Mouse (Mus musculus) neural tube, embryonic 10.5 days (tissue): ENCODE data around the gene Ablim1.

Experiments used
- DNase-seq: peaks from one replicate; pipeline ENCODE4 v3.0.0-alpha.2; 2017; ENCODE audit warnings: low spot score; ENCODE audit errors: extremely low spot score

Ablim1 gene

GRCm38 (mm10) chr19:57304666-57305065 lies 10.1 kb downstream of the Ablim1 start:
- DNase-seq = no peak

DNA sequence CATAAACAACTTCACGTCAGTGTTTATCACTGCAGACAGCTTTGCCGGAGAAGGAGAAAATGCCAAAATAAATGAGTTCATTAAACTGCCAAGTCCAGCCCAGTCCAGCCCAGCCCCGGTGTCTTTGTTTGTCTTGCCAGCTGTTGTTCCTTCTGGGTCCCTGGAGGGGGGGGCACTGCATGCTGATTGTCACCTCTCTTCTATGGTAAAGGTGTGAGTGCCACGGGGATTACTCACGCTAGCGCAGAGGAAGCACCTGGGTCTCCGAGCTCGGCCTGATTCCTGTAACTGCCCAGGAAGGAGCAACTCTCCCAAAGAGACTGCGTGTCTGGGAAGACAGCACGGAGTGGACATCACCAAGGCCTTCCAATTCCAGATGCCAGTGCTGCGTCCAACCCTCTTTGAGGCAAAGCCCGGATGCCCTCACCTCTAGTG lies 12.7 kb downstream of the Ablim1 start:
- DNase-seq = no peak

DNA sequence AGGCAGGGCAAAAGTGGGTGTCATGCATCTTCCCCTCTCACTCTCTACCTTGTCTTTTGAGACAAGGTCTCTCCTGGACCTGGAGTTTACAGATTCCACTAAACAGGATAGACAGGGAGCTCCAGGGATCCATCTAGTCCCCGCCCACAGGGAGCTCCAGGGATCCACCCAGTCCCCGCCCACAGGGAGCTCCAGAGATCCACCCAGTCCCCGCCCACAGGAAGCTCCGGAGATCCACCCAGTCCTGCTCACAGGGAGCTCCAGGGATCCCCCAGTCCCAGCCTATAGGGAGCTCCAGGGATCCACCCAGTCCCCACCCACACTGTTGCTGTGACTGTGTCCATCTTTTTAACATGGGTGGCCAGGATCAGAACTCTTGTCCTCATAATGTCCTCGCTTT lies 16.7 kb downstream of the Ablim1 start:
- DNase-seq = no peak

DNA sequence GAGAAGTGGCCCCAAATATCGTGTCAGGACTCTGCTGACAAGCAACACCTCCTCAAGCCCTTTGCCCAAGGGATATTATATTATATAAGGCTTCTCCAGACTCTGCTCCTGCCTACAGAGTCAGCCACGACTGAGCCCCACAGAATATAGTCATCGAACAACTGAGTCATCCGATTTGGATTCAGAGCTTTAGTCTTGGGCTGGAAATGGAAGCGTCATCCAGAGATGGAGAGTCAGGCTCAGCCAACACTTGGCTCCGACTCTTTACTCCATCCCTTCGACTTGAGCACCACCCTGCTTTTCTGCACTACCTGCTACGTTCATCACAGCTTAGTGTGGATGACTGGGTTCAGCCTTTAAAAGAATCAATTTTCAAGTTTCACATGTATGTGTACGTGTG lies 17.3 kb downstream of the Ablim1 start:
- DNase-seq = no peak

DNA sequence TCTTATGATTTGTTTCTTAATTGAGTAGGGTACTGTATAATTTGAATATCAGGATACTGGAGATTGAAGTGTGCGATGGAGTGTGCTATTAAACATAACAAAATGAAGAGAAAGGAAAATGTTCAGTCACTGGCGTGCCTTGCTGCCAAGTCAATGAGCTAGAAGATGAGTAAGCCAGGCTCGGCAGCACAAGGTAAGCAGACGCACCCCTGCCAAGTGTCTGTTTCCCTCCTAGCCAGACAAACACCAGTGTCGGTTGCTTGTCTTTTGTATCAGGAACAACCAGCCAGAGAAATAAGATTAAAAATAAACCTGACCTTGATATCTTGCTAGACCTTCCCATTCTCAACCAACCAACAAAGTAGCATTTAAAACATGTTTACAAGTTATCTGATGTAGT lies 18.2 kb downstream of the Ablim1 start:
- no peak for DNase-seq

DNA sequence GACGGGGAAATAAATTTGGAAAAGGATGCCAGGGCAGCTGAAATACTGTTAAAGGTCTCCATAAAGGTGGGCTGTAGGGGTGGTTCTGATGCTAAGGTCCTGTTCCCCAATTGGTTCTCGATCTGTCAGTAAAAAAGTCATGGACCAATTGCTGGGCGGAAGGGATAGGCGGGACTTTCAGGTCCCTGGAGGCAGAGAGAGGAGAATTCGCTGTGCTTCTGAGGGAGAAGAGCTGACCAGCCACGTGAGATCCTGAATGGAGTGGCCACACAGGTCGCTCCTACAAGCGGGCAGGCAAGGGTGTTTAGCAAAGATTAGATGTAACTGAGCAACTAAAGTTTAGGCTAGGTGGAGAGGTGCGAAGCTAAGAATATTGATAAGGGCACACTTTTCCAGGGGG lies 19.2 kb downstream of the Ablim1 start:
- DNase-seq = no peak

DNA sequence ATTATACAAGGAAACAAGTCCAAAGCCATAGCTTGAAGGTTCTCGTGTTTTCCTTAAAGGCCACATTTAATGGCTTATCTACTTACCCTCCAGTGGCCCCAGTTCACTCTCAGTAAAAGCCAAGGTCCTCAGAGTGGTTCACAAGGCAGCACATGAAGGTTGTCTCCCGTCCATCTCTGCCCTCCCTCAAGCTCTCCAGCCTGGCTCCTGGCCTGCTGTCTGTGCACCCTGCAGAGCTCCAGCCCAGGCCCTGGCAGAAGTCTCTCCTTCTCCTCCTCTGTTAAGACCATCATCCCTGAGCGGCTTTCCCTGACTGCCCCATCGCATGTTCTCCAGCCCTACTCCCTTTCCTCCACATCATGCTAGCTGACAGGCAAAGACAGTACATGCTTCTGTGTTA lies 20.4 kb downstream of the Ablim1 start:
- DNase-seq = no peak

DNA sequence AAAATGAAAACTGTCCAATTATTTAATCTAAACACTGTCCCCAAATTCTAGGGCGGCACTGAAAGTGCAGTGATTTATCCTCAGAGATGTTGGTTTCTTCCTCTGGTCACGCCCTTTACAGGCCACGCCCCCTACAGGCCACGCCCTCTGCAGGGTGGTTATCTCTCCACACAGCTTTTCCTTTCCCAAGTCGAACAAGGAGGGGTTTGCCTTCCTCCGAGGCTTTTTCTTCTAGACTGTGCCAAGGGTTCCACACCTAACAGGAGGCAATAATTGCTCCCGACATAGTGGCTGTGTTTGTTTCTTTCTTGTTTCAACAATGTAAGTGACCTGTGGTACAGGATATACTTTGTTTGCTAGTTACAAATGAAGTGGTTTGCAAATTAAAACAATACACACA lies 21.0 kb downstream of the Ablim1 start:
- no peak for DNase-seq

DNA sequence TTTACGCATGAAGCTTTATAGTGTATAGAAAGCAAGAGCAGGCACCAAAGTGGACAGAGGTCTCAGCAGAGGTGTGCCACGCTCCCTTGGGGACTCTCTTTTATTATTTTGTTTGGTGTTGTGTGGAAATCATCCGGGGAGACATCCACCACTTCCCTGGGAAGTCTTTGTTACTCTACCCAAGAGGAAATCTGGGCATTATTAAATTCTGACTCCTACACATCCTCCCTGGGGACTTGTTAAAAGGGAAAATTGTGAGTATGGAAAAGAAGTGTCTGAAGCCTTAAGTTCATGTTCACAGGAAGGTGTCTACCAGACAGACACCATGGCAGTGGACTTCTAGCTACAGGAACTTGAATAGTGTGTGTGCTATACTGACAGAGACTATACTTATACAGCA lies 31.4 kb downstream of the Ablim1 start:
- DNase-seq = no peak

DNA sequence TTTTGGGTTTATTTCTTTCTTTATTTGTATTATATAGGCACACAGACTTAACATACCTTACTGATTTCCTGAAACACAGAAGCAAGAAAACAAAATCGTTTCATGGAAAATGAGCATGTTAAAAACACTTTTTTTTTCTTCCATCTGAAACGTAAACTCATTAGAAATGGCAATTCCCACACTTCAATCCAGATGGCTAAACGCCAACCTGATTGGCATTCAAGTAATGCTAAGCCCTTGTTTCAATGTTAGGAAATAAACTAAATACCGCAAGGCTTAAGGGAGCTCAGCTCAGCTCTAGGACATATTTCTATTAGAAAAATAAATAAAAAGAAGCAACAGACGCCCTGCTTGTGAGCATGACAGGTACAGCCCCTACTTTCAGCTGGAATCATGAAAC lies 32.1 kb downstream of the Ablim1 start:
- DNase-seq = no peak

DNA sequence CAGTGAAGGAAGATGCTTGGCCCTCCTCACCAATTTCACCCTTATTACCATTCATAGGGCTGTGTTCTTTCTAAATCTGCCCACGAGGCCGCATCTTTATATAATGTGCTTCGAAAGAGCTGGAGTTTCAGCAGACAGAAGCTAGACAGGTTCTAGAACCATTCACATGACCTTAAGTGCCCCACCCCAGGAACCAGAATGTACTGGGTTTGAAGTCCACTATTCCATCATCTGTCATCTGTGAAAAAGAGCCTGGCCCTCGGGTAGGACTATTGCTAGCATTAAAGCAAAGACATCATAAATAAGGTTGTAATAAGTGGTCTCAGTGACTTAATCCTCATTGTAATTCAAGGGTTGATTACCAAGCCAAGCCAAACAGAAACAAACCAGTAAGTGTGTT lies 35.1 kb downstream of the Ablim1 start:
- DNase-seq = no peak

DNA sequence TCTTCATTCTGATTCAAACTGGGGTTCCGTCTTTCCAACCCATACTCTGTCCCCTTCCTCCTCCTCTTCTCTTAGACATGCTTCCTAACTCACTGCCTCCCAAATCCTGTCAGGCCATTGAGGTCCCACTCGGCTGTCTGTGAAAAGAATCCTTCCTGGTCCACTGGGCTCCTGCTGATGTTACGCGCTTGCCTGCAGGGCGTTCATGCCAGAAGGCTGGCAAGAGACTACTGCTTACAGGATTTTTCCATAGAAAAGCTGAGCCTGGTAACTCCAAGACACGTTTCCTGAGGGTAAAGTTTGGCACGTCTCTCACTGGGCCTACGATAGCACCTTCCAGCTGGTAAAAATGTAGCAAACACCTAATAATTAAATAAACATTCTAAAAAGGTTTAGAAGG lies 36.5 kb downstream of the Ablim1 start:
- no peak for DNase-seq

DNA sequence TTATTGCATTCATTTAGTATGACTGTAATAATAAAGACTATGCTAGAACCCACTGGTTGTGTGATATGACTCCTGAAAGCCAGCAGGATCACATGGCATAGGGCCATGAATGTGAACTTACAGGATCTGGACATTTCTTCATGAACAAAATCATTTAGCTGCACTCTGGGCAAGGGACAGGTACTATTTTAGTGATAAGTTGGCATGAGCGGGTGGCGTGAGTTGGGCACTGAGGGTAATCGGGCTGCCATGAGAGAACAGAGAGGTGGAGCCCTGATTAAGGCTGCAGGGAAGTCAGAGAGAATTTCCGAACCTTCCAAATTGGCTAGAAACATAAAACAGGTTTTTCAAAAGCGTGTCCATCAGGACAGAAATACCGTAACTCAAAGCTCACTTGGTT lies 37.7 kb downstream of the Ablim1 start:
- DNase-seq = no peak

GRCm38 (mm10) chr19:57275166-57275953 lies 39.4 kb downstream of the Ablim1 start:
- DNase-seq = no peak

- no peak for DNase-seq
Measured at GRCm38 (mm10) chr19:57274717-57275116, 40.0 kb downstream of the Ablim1 start.

DNA sequence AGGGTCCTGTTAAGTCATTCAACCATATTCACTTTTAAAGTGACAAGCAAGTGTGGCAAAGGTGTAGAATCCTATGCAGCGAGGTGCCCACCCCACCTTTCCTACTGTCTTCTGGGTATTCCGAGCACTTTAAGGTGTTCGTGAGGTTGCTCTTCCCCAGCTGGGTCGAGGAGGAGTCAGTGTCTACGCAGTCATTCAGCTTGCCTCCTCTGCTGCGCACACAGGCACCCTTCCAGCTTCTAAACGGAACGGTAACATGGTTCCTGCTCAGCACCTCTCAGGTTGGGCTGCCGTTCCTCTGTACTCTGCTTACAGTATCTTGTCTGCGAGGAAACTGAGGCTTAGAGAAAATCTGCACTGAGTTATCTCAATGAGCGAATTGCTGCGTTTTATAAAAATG lies 40.4 kb downstream of the Ablim1 start:
- no peak for DNase-seq

- no peak for DNase-seq
Measured at GRCm38 (mm10) chr19:57272824-57273613, 41.7 kb downstream of the Ablim1 start.

GRCm38 (mm10) chr19:57271757-57272156 lies 43.0 kb downstream of the Ablim1 start:
- no peak for DNase-seq

DNA sequence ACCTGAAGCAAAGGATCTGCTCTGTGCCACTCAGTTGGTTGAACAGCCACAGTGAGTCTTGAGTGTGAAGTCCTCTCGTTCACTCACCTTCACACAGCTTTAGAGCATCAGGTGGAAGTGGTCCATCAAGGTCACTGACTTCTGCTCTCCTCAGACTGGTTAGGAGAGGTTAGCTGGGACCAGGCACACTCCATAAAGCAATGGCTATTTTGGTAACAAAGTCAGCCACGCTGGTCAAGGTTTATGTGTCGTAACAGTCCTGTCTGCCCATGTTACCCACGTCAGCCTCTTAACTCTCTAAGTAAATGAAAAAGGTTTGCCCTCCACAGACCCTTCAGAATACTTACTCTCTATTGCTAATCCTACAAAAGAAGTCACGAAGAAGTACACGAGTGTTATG lies 44.0 kb downstream of the Ablim1 start:
- DNase-seq = no peak

GRCm38 (mm10) chr19:57269791-57270190 lies 44.9 kb downstream of the Ablim1 start:
- DNase-seq = no peak

DNA sequence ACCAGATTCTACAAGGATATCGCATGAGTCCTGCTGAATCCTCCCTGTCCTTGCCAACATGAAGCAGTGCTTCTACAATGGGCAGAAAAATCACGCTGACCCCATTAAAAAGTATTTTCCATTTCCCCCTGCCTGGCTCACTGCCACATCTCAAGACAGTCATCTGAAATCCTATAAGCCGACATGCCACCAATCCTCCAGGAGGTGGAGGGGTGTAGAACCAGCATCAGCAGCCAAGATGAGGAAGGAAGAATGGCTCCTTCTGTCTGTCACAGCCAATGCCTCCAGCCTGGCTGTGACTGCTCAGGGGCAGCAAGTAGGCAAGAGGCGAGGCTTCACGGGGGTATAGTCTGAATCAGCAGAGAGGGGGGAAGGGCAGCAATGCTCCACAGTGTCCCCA lies 47.2 kb downstream of the Ablim1 start:
- DNase-seq = no peak

GRCm38 (mm10) chr19:57266374-57267085 lies 48.2 kb downstream of the Ablim1 start:
- DNase-seq = no peak
